Mouse (Mus musculus): ENCODE results near the gene Neb.
"Not testable (repeated sequence)": the region's sequence is repeated elsewhere in the genome, so short reads cannot be mapped to it uniquely, and the experiment has no call there.

Neb gene

GRCm38 (mm10) chr2:52179678-52180077, 198.6 kb downstream of the Neb start:
- DNase-seq (ENCODE audit: low spot score in 2 of 2), result no peak

- DNase-seq (ENCODE audit: low spot score in 2 of 2), result no peak
Measured at GRCm38 (mm10) chr2:52177726-52178125, 200.5 kb downstream of the Neb start.

GRCm38 (mm10) chr2:52177184-52177583, 201.1 kb downstream of the Neb start:
- DNase-seq (ENCODE audit: low spot score in 2 of 2), result no peak

- no peak for DNase-seq (ENCODE audit: low spot score in 2 of 2)
Measured at GRCm38 (mm10) chr2:52176537-52176936, 201.7 kb downstream of the Neb start.

GRCm38 (mm10) chr2:52174951-52175350, 203.3 kb downstream of the Neb start:
- DNase-seq (ENCODE audit: low spot score in 2 of 2), result no peak

- no peak for DNase-seq (ENCODE audit: low spot score in 2 of 2)
Measured at GRCm38 (mm10) chr2:52169243-52170005, 208.8 kb downstream of the Neb start.

- peak; percentile 10 to 19 for DNase-seq (ENCODE audit: low spot score in 2 of 2)
Measured at GRCm38 (mm10) chr2:52153064-52153463, 225.2 kb downstream of the Neb start.

GRCm38 (mm10) chr2:52133351-52133750, 244.9 kb downstream of the Neb start:
- DNase-seq (ENCODE audit: low spot score in 2 of 2), result peak; percentile 5 to 26

- not testable (repeated sequence) for DNase-seq (ENCODE audit: low spot score in 2 of 2)
Measured at GRCm38 (mm10) chr2:52131370-52131769, 246.9 kb downstream of the Neb start.

- DNase-seq (ENCODE audit: low spot score in 2 of 2), result no peak
Measured at GRCm38 (mm10) chr2:52114086-52114485, 264.2 kb downstream of the Neb start.

Data from heart, adult 9 months (tissue).